Mouse (Mus musculus) limb, embryonic 10.5 days (tissue): ENCODE data around the gene Tmem38a. TPM values are rescaled to one million over a fixed set of nuclear protein-coding genes. Genes with fewer than 3 reads are reported as not detected.

Experiments used
- microRNA-seq: library from miRNA; unstranded; fragments of <30 nt; microRNA quantifications from one replicate; pipeline ENCODE4, GENCODE M21; 2017
- polyA plus RNA-seq: library from polyadenylated mRNA; unstranded; fragments of >200 nt; fragmentation: Nextera tagmentation; extraction: Ambion mirVana; gene quantifications from 2 replicates; pipeline ENCODE4 v1.2.1, GENCODE M21; 2016

The Tmem38a gene
- polyA plus RNA-seq, 1 experiment from 2014 or later = 9.6 TPM

Small RNAs within 50 kb of the gene (microRNA-seq; reads per million reads assigned to microRNA genes)
- not detected for gene Gm28019

Other genes with a start within 250 kb of the Tmem38a start
- gene Eps15l1, start 150.6 kb upstream of the Tmem38a start, polyA plus RNA-seq = 75.3 and 85.1 TPM in 2 replicates
- gene Calr3, start 128.2 kb upstream of the Tmem38a start, polyA plus RNA-seq = 0.54 and 0.90 TPM in 2 replicates
- 14.6 and 16.1 TPM in 2 replicates for gene 1700030K09Rik, start 128.2 kb upstream of the Tmem38a start, polyA plus RNA-seq
- 107 and 116 TPM in 2 replicates for gene Cherp, start 96.8 kb upstream of the Tmem38a start, polyA plus RNA-seq
- 30.5 and 31.0 TPM in 2 replicates for gene Slc35e1, start 79.4 kb upstream of the Tmem38a start, polyA plus RNA-seq
- 21.5 and 22.5 TPM in 2 replicates for gene Med26, start 23.8 kb upstream of the Tmem38a start, polyA plus RNA-seq
- 92.4 and 97.4 TPM in 2 replicates for gene Smim7, start 967 bp upstream of the Tmem38a start, polyA plus RNA-seq
- gene Nwd1, start 74.7 kb downstream of the Tmem38a start, polyA plus RNA-seq = 0.16 TPM in 1 of 2 replicates, not detected in the other
- gene Sin3b, start 151.2 kb downstream of the Tmem38a start, polyA plus RNA-seq = 145 and 153 TPM in 2 replicates
- 2.2 and 2.5 TPM in 2 replicates for gene F2rl3, start 189.8 kb downstream of the Tmem38a start, polyA plus RNA-seq